Mouse (Mus musculus) forebrain, embryonic 14.5 days (tissue): Measurements from ENCODE around the gene Gpx5. TPM values are rescaled to one million over a fixed set of nuclear protein-coding genes. Genes with fewer than 3 reads are reported as not detected.

Experiments
- ATAC-seq: fragments of 200-750 bp; cut with Nextera tagmentation; 2 replicates; pipeline ENCODE4 v1.8.0; 2017; ENCODE audit warnings: mild to moderate bottlenecking, moderate library complexity
- DNase-seq: peaks from one replicate; pipeline ENCODE4 v3.0.0-alpha.2; 2015; ENCODE audit warnings: low spot score
- H3K27ac ChIP-seq: fragments of 300-500 bp; sonication (generic); 2 replicates; pipeline ENCODE4 v1.5.1; 2014; ENCODE audit warnings: low read depth, mild to moderate bottlenecking, control low read depth, low read length, moderate library complexity
- H3K27me3 ChIP-seq: fragments of 300-500 bp; sonication (generic); replicated peaks from 2 replicates; pipeline ENCODE4 v1.6.1; 2014; ENCODE audit warnings: low read length, control low read depth, mixed read lengths; ENCODE audit not compliant: control insufficient read depth, insufficient read depth
- H3K36me3 ChIP-seq: fragments of 300-500 bp; sonication (generic); 2 replicates; pipeline ENCODE4 v1.6.1; 2014; ENCODE audit warnings: low read length, control low read depth; ENCODE audit not compliant: control insufficient read depth, insufficient read depth
- H3K4me1 ChIP-seq: fragments of 300-500 bp; sonication (generic); 2 replicates; pipeline ENCODE4 v1.6.1; 2014; ENCODE audit warnings: antibody characterized with exemption, low read length, control low read depth; ENCODE audit not compliant: control insufficient read depth, insufficient read depth
- H3K4me2 ChIP-seq: fragments of 300-500 bp; sonication (generic); 2 replicates; pipeline ENCODE4 v1.6.1; 2014; ENCODE audit warnings: mild to moderate bottlenecking, control low read depth, low read length
- H3K4me3 ChIP-seq: fragments of 300-500 bp; sonication (generic); 2 replicates; pipeline ENCODE4 v1.5.1; 2014; ENCODE audit warnings: low read depth, low read length, control low read depth
- H3K9ac ChIP-seq: fragments of 300-500 bp; sonication (generic); 2 replicates; pipeline ENCODE4 v1.6.1; 2014; ENCODE audit warnings: mild to moderate bottlenecking, low read length, control low read depth, moderate library complexity
- H3K9me3 ChIP-seq: fragments of 300-500 bp; sonication (generic); replicated peaks from 2 replicates; pipeline ENCODE4 v1.6.1; 2016; ENCODE audit warnings: low read length, control low read depth, mixed read lengths; ENCODE audit not compliant: control insufficient read depth
- WGBS: fragments of 180-500 bp; shearing (Covaris S2); extraction: QIAGEN DNeasy Blood & Tissue Kit; methylation state at CpG from one replicate; pipeline ENCODE4 v1.1.7; 2014; 5-methylcytosine and 5-hydroxymethylcytosine counted together
- polyA plus RNA-seq: library from polyadenylated mRNA; unstranded; fragments of >200 nt; fragmentation: Nextera tagmentation; extraction: Ambion mirVana; gene quantifications from 2 replicates; pipeline ENCODE4 v1.2.1, GENCODE M21; 2014

The Gpx5 gene
- polyA plus RNA-seq, 1 experiment from 2014 or later: not detected

GRCm38 (mm10) chr13:21275815-21276550 is 16.5 kb downstream of the Gpx5 start:
- DNase-seq (peak; percentile 95), ATAC-seq (peak; percentile 85)
- WGBS: 0% methylated on average over 25 of the region's 25 CpGs
- Histone ChIP-seq H3K27me3 (no peaks in the 10 kb centered on the region), H3K36me3 (no peaks in the 10 kb centered on the region), H3K4me3 (peak overlapping the region; percentile 48), H3K4me1 (peaks cover 2% of the 10 kb centered on the region; the same call in 1 of the 2 replicates), H3K4me2 (peak overlapping the region; percentile 55), H3K27ac (no peak overlapping the region), H3K9me3 (no peaks in the 10 kb centered on the region), H3K9ac (peak overlapping the region; percentile 59)

GRCm38 (mm10) chr13:21275021-21275814 is 17.3 kb downstream of the Gpx5 start:
- H3K4me3 ChIP-seq: peak overlapping the region; percentile 48
- H3K4me2 ChIP-seq: peak overlapping the region; percentile 55
- under 1% methylated on average over 29 of the region's 29 CpGs for WGBS
- peak overlapping the region; percentile 52 for H3K9ac ChIP-seq
- peak; percentile 72 for ATAC-seq
- no peak overlapping the region for H3K27ac ChIP-seq
- peak; percentile 80 for DNase-seq
- H3K36me3 ChIP-seq: no peaks in the 10 kb centered on the region
- no peaks in the 10 kb centered on the region for H3K9me3 ChIP-seq
- H3K4me1 ChIP-seq: peaks cover 2% of the 10 kb centered on the region; the same call in 1 of the 2 replicates
- H3K27me3 ChIP-seq: no peaks in the 10 kb centered on the region

DNA sequence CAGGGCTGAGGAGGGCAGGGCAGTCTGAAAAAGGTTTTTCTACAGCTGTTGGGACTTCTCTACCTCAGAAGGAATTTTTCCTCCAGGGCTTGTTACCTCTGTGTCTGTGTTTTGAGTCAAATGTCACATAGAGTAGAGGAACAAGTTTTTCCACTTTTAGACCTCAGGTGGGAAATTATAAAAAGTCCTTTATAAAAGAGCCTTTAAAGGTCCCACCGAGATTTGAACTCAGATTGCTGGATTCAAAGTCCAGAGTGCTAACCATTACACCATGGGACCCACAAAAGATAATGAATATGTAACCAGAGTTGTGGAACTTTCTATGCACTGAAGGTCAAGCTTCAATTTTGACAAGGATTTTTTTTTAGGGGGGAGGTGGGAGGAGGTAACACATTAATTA is 24.3 kb downstream of the Gpx5 start:
- Histone ChIP-seq H3K4me1 (no peaks in the 10 kb centered on the region), H3K9ac (no peak overlapping the region), H3K4me3 (no peak overlapping the region), H3K36me3 (no peaks in the 10 kb centered on the region), H3K4me2 (peak overlapping the region; percentile 16; the same call in 1 of the 2 replicates), H3K27me3 (no peaks in the 10 kb centered on the region), H3K9me3 (no peaks in the 10 kb centered on the region), H3K27ac (no peak overlapping the region)
- 2% methylated on average over 1 of the region's 1 CpGs for WGBS
- no peak for DNase-seq
- no peak for ATAC-seq

DNA sequence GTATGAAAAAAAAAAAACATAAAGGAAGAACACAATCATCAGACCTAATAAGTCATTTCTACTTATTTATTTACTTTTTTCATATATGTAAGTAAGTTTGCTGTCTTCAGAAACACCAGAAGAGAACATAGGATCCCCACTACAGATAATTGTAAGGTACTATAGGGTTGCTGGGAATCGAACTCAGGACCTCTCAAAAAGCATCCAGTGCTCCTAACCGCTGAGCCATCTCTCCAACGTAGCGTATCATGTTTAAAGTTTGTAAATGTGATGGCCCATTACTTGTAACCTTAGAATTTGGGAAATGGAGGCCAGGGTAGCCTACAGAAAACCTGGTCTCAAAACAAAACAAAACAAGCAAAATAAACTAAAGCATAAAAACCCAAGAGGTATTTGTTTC is 25.0 kb downstream of the Gpx5 start:
- peak overlapping the region; percentile 16; the same call in 1 of the 2 replicates for H3K4me2 ChIP-seq
- no peaks in the 10 kb centered on the region for H3K9me3 ChIP-seq
- H3K9ac ChIP-seq: no peak overlapping the region
- H3K36me3 ChIP-seq: no peaks in the 10 kb centered on the region
- no peaks in the 10 kb centered on the region for H3K27me3 ChIP-seq
- no peaks in the 10 kb centered on the region for H3K4me1 ChIP-seq
- H3K27ac ChIP-seq: no peak overlapping the region
- no peak for ATAC-seq
- 8% methylated on average over 4 of the region's 4 CpGs for WGBS
- H3K4me3 ChIP-seq: no peak overlapping the region
- no peak for DNase-seq

DNA sequence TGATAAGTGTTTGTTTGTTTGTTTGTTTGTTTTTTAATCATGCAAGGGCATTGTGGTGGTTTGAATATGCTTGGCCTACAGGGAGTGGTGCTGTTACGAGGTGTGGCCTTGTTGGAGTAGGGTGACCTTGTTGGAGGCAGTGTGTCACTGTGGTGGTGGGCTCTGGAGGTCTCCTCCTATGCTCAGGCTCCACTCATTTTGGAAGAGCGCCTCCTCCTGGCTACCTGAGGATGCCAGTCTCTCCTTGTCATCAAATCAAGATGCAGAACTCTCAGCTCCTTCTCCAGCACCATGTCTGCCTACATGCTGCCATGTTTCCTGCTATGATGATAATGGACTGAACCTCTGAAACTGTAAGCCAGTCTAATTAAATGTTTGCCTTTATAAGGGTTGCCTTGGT is 26.8 kb downstream of the Gpx5 start:
- WGBS: 58% methylated on average over 2 of the region's 2 CpGs
- no peak overlapping the region for H3K4me2 ChIP-seq
- no peaks in the 10 kb centered on the region for H3K9me3 ChIP-seq
- no peaks in the 10 kb centered on the region for H3K4me1 ChIP-seq
- no peak overlapping the region for H3K4me3 ChIP-seq
- DNase-seq (no peak), ATAC-seq (no peak)
- no peaks in the 10 kb centered on the region for H3K36me3 ChIP-seq
- H3K9ac ChIP-seq: no peak overlapping the region
- H3K27me3 ChIP-seq: no peaks in the 10 kb centered on the region
- H3K27ac ChIP-seq: no peak overlapping the region

DNA sequence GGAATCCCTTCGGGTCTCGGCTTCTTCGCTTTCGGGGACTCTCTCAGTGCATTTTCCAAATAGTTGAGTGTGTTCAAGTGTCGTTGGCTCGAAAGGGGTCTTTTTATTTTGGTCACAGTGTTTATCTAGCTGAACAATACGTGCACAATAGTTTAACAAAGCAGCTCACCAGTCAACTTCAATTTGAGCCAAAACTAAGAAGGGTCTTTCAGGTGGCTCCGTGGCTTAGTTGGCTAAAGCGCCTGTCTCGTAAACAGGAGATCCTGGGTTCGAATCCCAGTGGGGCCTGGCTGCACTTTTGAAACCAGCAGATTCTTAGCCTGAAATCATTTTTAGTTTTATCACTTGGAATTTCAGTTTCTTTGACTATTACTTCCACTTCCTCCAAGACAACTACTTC is 28.2 kb downstream of the Gpx5 start:
- Histone ChIP-seq H3K4me1 (peaks cover 2% of the 10 kb centered on the region; the same call in 1 of the 2 replicates), H3K9ac (peak overlapping the region; percentile 29; the same call in 1 of the 2 replicates), H3K27me3 (no peaks in the 10 kb centered on the region), H3K4me3 (peak overlapping the region; percentile 28), H3K9me3 (no peaks in the 10 kb centered on the region), H3K36me3 (no peaks in the 10 kb centered on the region), H3K4me2 (peak overlapping the region; percentile 42), H3K27ac (no peak overlapping the region)
- ATAC-seq: no peak
- peak; percentile 74 for DNase-seq
- WGBS: under 1% methylated on average over 11 of the region's 11 CpGs

GRCm38 (mm10) chr13:21263910-21264309 is 28.6 kb downstream of the Gpx5 start:
- Histone ChIP-seq H3K27me3 (no peaks in the 10 kb centered on the region), H3K9me3 (no peaks in the 10 kb centered on the region), H3K4me1 (peaks cover 2% of the 10 kb centered on the region; the same call in 1 of the 2 replicates), H3K4me3 (peak overlapping the region; percentile 28), H3K9ac (peak overlapping the region; percentile 29; the same call in 1 of the 2 replicates), H3K36me3 (no peaks in the 10 kb centered on the region), H3K27ac (no peak overlapping the region), H3K4me2 (peak overlapping the region; percentile 42)
- ATAC-seq (no peak), DNase-seq (peak; percentile 22)
- 2% methylated on average over 11 of the region's 11 CpGs for WGBS

- 82% methylated on average over 4 of the region's 4 CpGs for WGBS
- H3K36me3 ChIP-seq: no peaks in the 10 kb centered on the region
- H3K9me3 ChIP-seq: no peaks in the 10 kb centered on the region
- DNase-seq (no peak), ATAC-seq (no peak)
- no peaks in the 10 kb centered on the region for H3K27me3 ChIP-seq
- no peak overlapping the region for H3K9ac ChIP-seq
- H3K4me1 ChIP-seq: peaks cover 2% of the 10 kb centered on the region; the same call in 1 of the 2 replicates
- no peak overlapping the region for H3K4me3 ChIP-seq
- H3K4me2 ChIP-seq: no peak overlapping the region
- H3K27ac ChIP-seq: no peak overlapping the region
Observed at GRCm38 (mm10) chr13:21262787-21263461, 29.6 kb downstream of the Gpx5 start.
